Mouse (Mus musculus) liver, embryonic 14.5 days (tissue): Measurements from ENCODE around the gene Pank1. TPM values are rescaled to one million over a fixed set of nuclear protein-coding genes. Genes with fewer than 3 reads are reported as not detected.
A peak's percentile ranks its signal among the peaks of the same experiment; 100 is the strongest.

ENCODE experiments used
- ATAC-seq: fragments of 200-750 bp; cut with Nextera tagmentation; 2 replicates; pipeline ENCODE4 v1.8.0; 2017; ENCODE audit warnings: moderate number of reproducible peaks, mild to moderate bottlenecking, moderate library complexity; ENCODE audit not compliant: insufficient read depth
- DNase-seq, 3 experiments: peaks; one replicate each; pipeline ENCODE4 v3.0.0-alpha.2; 2012 to 2013; ENCODE audit warnings: low read depth in 3 of 3, low spot score in 3 of 3
- H3K27ac ChIP-seq: fragments of 300-500 bp; sonication (generic); 2 replicates; pipeline ENCODE4 v1.5.1; 2014; ENCODE audit warnings: moderate library complexity, mild to moderate bottlenecking, control low read depth, inconsistent platforms
- H3K27me3 ChIP-seq: fragments of 300-500 bp; sonication (generic); 2 replicates; pipeline ENCODE4 v1.6.1; 2014; ENCODE audit warnings: mild to moderate bottlenecking, low read length, moderate library complexity; ENCODE audit not compliant: control insufficient read depth, insufficient read depth
- H3K36me3 ChIP-seq: fragments of 300-500 bp; sonication (generic); replicated peaks from 2 replicates; pipeline ENCODE4 v1.6.1; 2014; ENCODE audit warnings: low read depth; ENCODE audit not compliant: control insufficient read depth, insufficient read depth
- H3K4me1 ChIP-seq, 2 experiments: fragments of 200-500 bp in 1 of 2; fragments of 300-500 bp in 1 of 2; sonication (generic) in 1 of 2; replicated peaks; 2 replicates each; pipeline ENCODE4 v1.6.1; 2012 to 2014; ENCODE audit warnings: antibody characterized with exemption in 1 of 2, inconsistent platforms in 1 of 2, low read length in 1 of 2; ENCODE audit not compliant: control insufficient read depth in 2 of 2, insufficient read depth in 2 of 2
- H3K4me2 ChIP-seq: fragments of 300-500 bp; sonication (generic); 2 replicates; pipeline ENCODE4 v1.6.1; 2014; ENCODE audit warnings: low read depth, mild to moderate bottlenecking, control low read depth, moderate library complexity
- H3K4me3 ChIP-seq, 2 experiments: fragments of 200-500 bp in 1 of 2; fragments of 300-500 bp in 1 of 2; sonication (generic) in 1 of 2; 2 replicates each; pipeline ENCODE4 v1.5.1; 2012 to 2014; ENCODE audit warnings: low read depth in 2 of 2, low read length in 2 of 2, mild to moderate bottlenecking in 2 of 2, control low read depth in 1 of 2, inconsistent platforms in 1 of 2, moderate library complexity in 1 of 2; ENCODE audit not compliant: insufficient read depth in 1 of 2
- H3K9ac ChIP-seq: fragments of 300-500 bp; sonication (generic); replicated peaks from 2 replicates; pipeline ENCODE4 v1.6.1; 2014; ENCODE audit warnings: mild to moderate bottlenecking, control low read depth, moderate library complexity
- H3K9me3 ChIP-seq: fragments of 300-500 bp; sonication (generic); 2 replicates; pipeline ENCODE4 v1.6.1; 2016; ENCODE audit warnings: low read length, mixed read lengths; ENCODE audit not compliant: control insufficient read depth
- CTCF ChIP-seq: IDR thresholded peaks from 2 replicates; pipeline ENCODE4 v1.5.1; 2016; ENCODE audit warnings: antibody characterized with exemption, low read depth, control low read depth
- EP300 ChIP-seq: IDR thresholded peaks from 2 replicates; pipeline ENCODE4 v1.6.1; 2016; ENCODE audit warnings: antibody characterized with exemption, low read depth
- WGBS: fragments of 180-500 bp; shearing (Covaris S2); extraction: QIAGEN DNeasy Blood & Tissue Kit; methylation state at CpG from one replicate; pipeline ENCODE4 v1.1.7; 2014; ENCODE audit not compliant: insufficient replicate concordance; 5-methylcytosine and 5-hydroxymethylcytosine counted together
- polyA plus RNA-seq, 2 experiments: library from polyadenylated mRNA; depleted of rRNA in 1 of 2; stranded (reverse) in 1 of 2; unstranded in 1 of 2; fragments of >200 nt; fragmentation: Nextera tagmentation in 1 of 2; extraction: Ambion mirVana in 1 of 2; gene quantifications; 2 replicates each; pipeline versions ENCODE4 v1.2.1 to v1.2.3; 2012 to 2014

Pank1 gene
- polyA plus RNA-seq, 2 experiments, result 2.5 to 6.7 TPM

GRCm38 (mm10) chr19:34895082-34895481 is 15.8 kb upstream of the Pank1 start:
- DNase-seq, result no peak
- Histone ChIP-seq H3K27me3 (no peaks in the 10 kb centered on the region), H3K27ac (no peak overlapping the region), H3K4me3 (no peak overlapping the region), H3K9me3 (no peaks in the 10 kb centered on the region), H3K4me2 (no peak overlapping the region), H3K9ac (no peak overlapping the region), H3K4me1 (no peaks in the 10 kb centered on the region), H3K36me3 (no peaks in the 10 kb centered on the region)
- WGBS, result 31% methylated on average over 4 of the region's 4 CpGs
- TF ChIP-seq CTCF (no peak), EP300 (no peak)
- ATAC-seq, result no peak

GRCm38 (mm10) chr19:34891590-34891989 is 12.3 kb upstream of the Pank1 start:
- H3K36me3 ChIP-seq, result no peaks in the 10 kb centered on the region
- H3K27ac ChIP-seq, result no peak overlapping the region
- no peak overlapping the region for H3K9ac ChIP-seq
- TF ChIP-seq EP300 (no peak), CTCF (no peak)
- H3K4me1 ChIP-seq, result no peaks in the 10 kb centered on the region; a peak in 1 of 4 replicates
- DNase-seq (no peak), ATAC-seq (no peak)
- H3K4me2 ChIP-seq, result no peak overlapping the region
- 61% methylated on average over 1 of the region's 1 CpGs for WGBS
- no peaks in the 10 kb centered on the region for H3K27me3 ChIP-seq
- no peaks in the 10 kb centered on the region for H3K9me3 ChIP-seq
- H3K4me3 ChIP-seq, result no peak overlapping the region

GRCm38 (mm10) chr19:34890981-34891380 is 11.7 kb upstream of the Pank1 start:
- Histone ChIP-seq H3K4me2 (no peak overlapping the region), H3K36me3 (no peaks in the 10 kb centered on the region), H3K27me3 (no peaks in the 10 kb centered on the region), H3K9me3 (no peaks in the 10 kb centered on the region), H3K9ac (no peak overlapping the region), H3K4me1 (no peaks in the 10 kb centered on the region; a peak in 1 of 4 replicates), H3K4me3 (no peak overlapping the region), H3K27ac (no peak overlapping the region)
- TF ChIP-seq EP300 (no peak), CTCF (no peak)
- no peak for ATAC-seq
- DNase-seq, result no peak
- WGBS, result 51% methylated on average over 3 of the region's 3 CpGs

- ATAC-seq (no peak), DNase-seq (no peak)
- Histone ChIP-seq H3K27ac (no peak overlapping the region), H3K4me1 (peaks cover 9 to 11% of the 10 kb centered on the region in 2 experiments; a peak in 3 of 4 replicates), H3K9me3 (no peaks in the 10 kb centered on the region), H3K27me3 (no peaks in the 10 kb centered on the region), H3K9ac (no peak overlapping the region), H3K36me3 (no peaks in the 10 kb centered on the region), H3K4me3 (no peak overlapping the region), H3K4me2 (no peak overlapping the region)
- 71% methylated on average over 4 of the region's 4 CpGs for WGBS
- TF ChIP-seq EP300 (no peak), CTCF (no peak)
Observed at GRCm38 (mm10) chr19:34886324-34886723, 7.1 kb upstream of the Pank1 start.

GRCm38 (mm10) chr19:34883526-34884224 is 4.4 kb upstream of the Pank1 start:
- no peak overlapping the region for H3K4me3 ChIP-seq
- H3K9me3 ChIP-seq, result no peaks in the 10 kb centered on the region
- no peak overlapping the region for H3K4me2 ChIP-seq
- WGBS, result 57% methylated on average over 3 of the region's 3 CpGs
- DNase-seq (peak in 1 of 3 experiments; percentile 11), ATAC-seq (peak; percentile 44; the same call in 1 of the 2 replicates)
- no peak overlapping the region for H3K27ac ChIP-seq
- no peaks in the 10 kb centered on the region for H3K27me3 ChIP-seq
- H3K36me3 ChIP-seq, result no peaks in the 10 kb centered on the region
- TF ChIP-seq CTCF (no peak), EP300 (no peak)
- peaks cover 9 to 17% of the 10 kb centered on the region in 2 experiments; a peak in 3 of 4 replicates for H3K4me1 ChIP-seq
- H3K9ac ChIP-seq, result no peak overlapping the region
